Mouse (Mus musculus): Measurements from ENCODE around the gene Lrp4. TPM values are rescaled to one million over a fixed set of nuclear protein-coding genes. Genes with fewer than 3 reads are reported as not detected.
A peak's percentile ranks its signal among the peaks of the same experiment; 100 is the strongest.

The Lrp4 gene
- polyA plus RNA-seq, 2 experiments = 0.58 to 0.70 TPM

- no peaks in the 10 kb centered on the region; the same call in 1 of the 2 replicates for H3K9me3 ChIP-seq (ENCODE audit: control insufficient read depth, low read length)
- no peak overlapping the region for H3K4me2 ChIP-seq (ENCODE audit: low read depth)
- no peak overlapping the region for H3K9ac ChIP-seq (replicated peaks)
- H3K36me3 ChIP-seq (replicated peaks; ENCODE audit: control insufficient read depth, insufficient read depth, low read depth) = no peaks in the 10 kb centered on the region
- H3K27me3 ChIP-seq (ENCODE audit: control insufficient read depth, insufficient read depth, low read length) = peaks cover 49% of the 10 kb centered on the region
- peaks cover 0 to 9% of the 10 kb centered on the region in 2 experiments; a peak in 3 of 4 replicates for H3K4me1 ChIP-seq (replicated peaks; ENCODE audit: control insufficient read depth in 2 of 2, insufficient read depth in 2 of 2, low read length in 1 of 2)
- WGBS (ENCODE audit: insufficient replicate concordance) = 59% methylated on average over 6 of the region's 6 CpGs
- H3K4me3 ChIP-seq (ENCODE audit: insufficient read depth in 1 of 2, low read depth in 2 of 2, low read length in 2 of 2) = no peak overlapping the region
- no peak overlapping the region for H3K27ac ChIP-seq
- ATAC-seq (ENCODE audit: insufficient read depth) (no peak), DNase-seq (ENCODE audit: low read depth in 3 of 3, low spot score in 3 of 3) (no peak)
- TF ChIP-seq EP300 (IDR thresholded peaks at IDR 0.05; ENCODE audit: low read depth) (no peak), CTCF (IDR thresholded peaks at IDR 0.05; ENCODE audit: low read depth) (peak; percentile 40)
These were observed 2.8 kb downstream of the Lrp4 start for GRCm38 (mm10) chr2:91460076-91460475.

- TF ChIP-seq CTCF (IDR thresholded peaks at IDR 0.05; ENCODE audit: low read depth) (no peak), EP300 (IDR thresholded peaks at IDR 0.05; ENCODE audit: low read depth) (no peak)
- Histone ChIP-seq H3K27me3 (ENCODE audit: control insufficient read depth, insufficient read depth, low read length) (peaks cover 44% of the 10 kb centered on the region), H3K9ac (replicated peaks) (no peak overlapping the region), H3K9me3 (ENCODE audit: control insufficient read depth, low read length) (no peaks in the 10 kb centered on the region; the same call in 1 of the 2 replicates), H3K4me1 (replicated peaks; ENCODE audit: control insufficient read depth in 2 of 2, insufficient read depth in 2 of 2, low read length in 1 of 2) (peaks cover 0 to 9% of the 10 kb centered on the region in 2 experiments; a peak in 3 of 4 replicates), H3K4me3 (ENCODE audit: insufficient read depth in 1 of 2, low read depth in 2 of 2, low read length in 2 of 2) (no peak overlapping the region), H3K27ac (no peak overlapping the region), H3K4me2 (ENCODE audit: low read depth) (no peak overlapping the region), H3K36me3 (replicated peaks; ENCODE audit: control insufficient read depth, insufficient read depth, low read depth) (no peaks in the 10 kb centered on the region)
- 63% methylated on average over 7 of the region's 7 CpGs for WGBS (ENCODE audit: insufficient replicate concordance)
- ATAC-seq (ENCODE audit: insufficient read depth) (no peak), DNase-seq (ENCODE audit: low read depth in 3 of 3, low spot score in 3 of 3) (no peak)
These were observed 3.5 kb downstream of the Lrp4 start for GRCm38 (mm10) chr2:91460771-91461170.

GRCm38 (mm10) chr2:91461341-91461740, 4.0 kb downstream of the Lrp4 start:
- Histone ChIP-seq H3K4me2 (ENCODE audit: low read depth) (no peak overlapping the region), H3K27me3 (ENCODE audit: control insufficient read depth, insufficient read depth, low read length) (peaks cover 41% of the 10 kb centered on the region), H3K4me1 (replicated peaks; ENCODE audit: control insufficient read depth in 2 of 2, insufficient read depth in 2 of 2, low read length in 1 of 2) (peaks cover 0 to 7% of the 10 kb centered on the region in 2 experiments; a peak in 3 of 4 replicates), H3K27ac (no peak overlapping the region), H3K9me3 (ENCODE audit: control insufficient read depth, low read length) (no peaks in the 10 kb centered on the region; the same call in 1 of the 2 replicates), H3K4me3 (ENCODE audit: insufficient read depth in 1 of 2, low read depth in 2 of 2, low read length in 2 of 2) (no peak overlapping the region), H3K36me3 (replicated peaks; ENCODE audit: control insufficient read depth, insufficient read depth, low read depth) (no peaks in the 10 kb centered on the region), H3K9ac (replicated peaks) (no peak overlapping the region)
- 75% methylated on average over 3 of the region's 3 CpGs for WGBS (ENCODE audit: insufficient replicate concordance)
- ATAC-seq (ENCODE audit: insufficient read depth) = no peak
- TF ChIP-seq EP300 (IDR thresholded peaks at IDR 0.05; ENCODE audit: low read depth) = no peak
- no peak for TF ChIP-seq CTCF (IDR thresholded peaks at IDR 0.05; ENCODE audit: low read depth)
- DNase-seq (ENCODE audit: low read depth in 3 of 3, low spot score in 3 of 3) = no peak

- TF ChIP-seq CTCF (IDR thresholded peaks at IDR 0.05; ENCODE audit: low read depth) (no peak), EP300 (IDR thresholded peaks at IDR 0.05; ENCODE audit: low read depth) (no peak)
- Histone ChIP-seq H3K9me3 (ENCODE audit: control insufficient read depth, low read length) (no peaks in the 10 kb centered on the region; the same call in 1 of the 2 replicates), H3K27ac (no peak overlapping the region), H3K36me3 (replicated peaks; ENCODE audit: control insufficient read depth, insufficient read depth, low read depth) (no peaks in the 10 kb centered on the region), H3K27me3 (ENCODE audit: control insufficient read depth, insufficient read depth, low read length) (peaks cover 33% of the 10 kb centered on the region), H3K4me3 (ENCODE audit: insufficient read depth in 1 of 2, low read depth in 2 of 2, low read length in 2 of 2) (no peak overlapping the region), H3K4me1 (replicated peaks; ENCODE audit: control insufficient read depth in 2 of 2, insufficient read depth in 2 of 2, low read length in 1 of 2) (peaks cover 0 to 2% of the 10 kb centered on the region in 2 experiments; a peak in 1 of 4 replicates), H3K9ac (replicated peaks) (no peak overlapping the region), H3K4me2 (ENCODE audit: low read depth) (no peak overlapping the region)
- DNase-seq (ENCODE audit: low read depth in 3 of 3, low spot score in 3 of 3) = no peak
- WGBS (ENCODE audit: insufficient replicate concordance) = 28% methylated on average over 2 of the region's 2 CpGs
- no peak for ATAC-seq (ENCODE audit: insufficient read depth)
These were observed 4.9 kb downstream of the Lrp4 start for GRCm38 (mm10) chr2:91462196-91462595.

GRCm38 (mm10) chr2:91462681-91463080, 5.4 kb downstream of the Lrp4 start:
- no peaks in the 10 kb centered on the region; the same call in 1 of the 2 replicates for H3K9me3 ChIP-seq (ENCODE audit: control insufficient read depth, low read length)
- no peak for DNase-seq (ENCODE audit: low read depth in 3 of 3, low spot score in 3 of 3)
- H3K27ac ChIP-seq = no peak overlapping the region
- TF ChIP-seq CTCF (IDR thresholded peaks at IDR 0.05; ENCODE audit: low read depth) (no peak), EP300 (IDR thresholded peaks at IDR 0.05; ENCODE audit: low read depth) (no peak)
- H3K4me1 ChIP-seq (replicated peaks; ENCODE audit: control insufficient read depth in 2 of 2, insufficient read depth in 2 of 2, low read length in 1 of 2) = peaks cover 0 to 2% of the 10 kb centered on the region in 2 experiments; a peak in 1 of 4 replicates
- no peak overlapping the region for H3K4me2 ChIP-seq (ENCODE audit: low read depth)
- peaks cover 28% of the 10 kb centered on the region for H3K27me3 ChIP-seq (ENCODE audit: control insufficient read depth, insufficient read depth, low read length)
- no peak for ATAC-seq (ENCODE audit: insufficient read depth)
- H3K9ac ChIP-seq (replicated peaks) = no peak overlapping the region
- H3K4me3 ChIP-seq (ENCODE audit: insufficient read depth in 1 of 2, low read depth in 2 of 2, low read length in 2 of 2) = no peak overlapping the region
- no peaks in the 10 kb centered on the region for H3K36me3 ChIP-seq (replicated peaks; ENCODE audit: control insufficient read depth, insufficient read depth, low read depth)
- WGBS (ENCODE audit: insufficient replicate concordance) = 25% methylated on average over 12 of the region's 12 CpGs

All from liver, embryonic 14.5 days (tissue).